26 mouse cellular contexts compared by ENCODE assay signal in genomic region chr7:145143502-145144070, GRCm38 (mm10).
DNase-seq lines count a peak whose midpoint lies in the region; ATAC-seq and TF ChIP-seq lines count a peak whose summit lies in the region.
"Had no signal": no experiment of that assay in that cellular context is flagged by ENCODE, and none has a peak within 500 bp of the region (broad histone marks: within the 10 kb centered on the region; RNA-seq: fewer than 3 reads in every experiment).

No protein-coding gene starts in this region.

- no peaks in the 10 kb centered on the region for H3K9me3 ChIP-seq in hindbrain, postnatal 0 days (ENCODE audit: low read length)
- H3K9me3 ChIP-seq in hindbrain, embryonic 13.5 days = peaks cover 13% of the 10 kb centered on the region; the same call in 1 of the 2 replicates
- H3K9me3 ChIP-seq in midbrain, postnatal 0 days (ENCODE audit: low read length) = no peaks in the 10 kb centered on the region
- H3K9me3 ChIP-seq in midbrain, embryonic 11.5 days (ENCODE audit: control insufficient read depth, low read length) = no peaks in the 10 kb centered on the region
- no peaks in the 10 kb centered on the region for H3K9me3 ChIP-seq in liver, embryonic 11.5 days (ENCODE audit: control insufficient read depth, low read length)
- H3K9me3 ChIP-seq: heart, embryonic 15.5 days; stomach, embryonic 15.5 days had no signal

- H3K9ac ChIP-seq in hindbrain, postnatal 0 days (replicated peaks; ENCODE audit: low read length) = no peak overlapping the region
- H3K9ac ChIP-seq in hindbrain, embryonic 13.5 days = no peak overlapping the region
- H3K9ac ChIP-seq in midbrain, postnatal 0 days (replicated peaks; ENCODE audit: low read length, poor library complexity, severe bottlenecking) = no peak overlapping the region
- H3K9ac ChIP-seq in midbrain, embryonic 11.5 days (ENCODE audit: low read length) = no peak overlapping the region
- no peak overlapping the region for H3K9ac ChIP-seq in liver, embryonic 11.5 days (ENCODE audit: low read depth, low read length)
- H3K9ac ChIP-seq: heart, embryonic 15.5 days; limb, embryonic 13.5 days; liver, embryonic 13.5 days; midbrain, embryonic 15.5 days; neural tube, embryonic 15.5 days; stomach, embryonic 15.5 days had no signal

- H3K4me1 ChIP-seq in hindbrain, postnatal 0 days (ENCODE audit: insufficient read depth, low read length) = no peaks in the 10 kb centered on the region
- H3K4me1 ChIP-seq in hindbrain, embryonic 13.5 days (replicated peaks) = 0 out of 2 replicates have a peak, but pooled peaks cover 7% of the 10 kb centered on the region
- H3K4me1 ChIP-seq in midbrain, postnatal 0 days (ENCODE audit: insufficient read depth, low read length) = no peaks in the 10 kb centered on the region
- no peaks in the 10 kb centered on the region for H3K4me1 ChIP-seq in midbrain, embryonic 11.5 days (ENCODE audit: control insufficient read depth, insufficient read depth, low read length)
- no peaks in the 10 kb centered on the region for H3K4me1 ChIP-seq in liver, embryonic 11.5 days (replicated peaks; ENCODE audit: control insufficient read depth, insufficient read depth, low read length)
- H3K4me1 ChIP-seq: heart, embryonic 15.5 days; liver, embryonic 13.5 days; midbrain, embryonic 15.5 days; neural tube, embryonic 15.5 days; stomach, embryonic 15.5 days had no signal

- H3K4me3 ChIP-seq in hindbrain, postnatal 0 days (ENCODE audit: low read length) = no peak overlapping the region
- no peak overlapping the region for H3K4me3 ChIP-seq in hindbrain, embryonic 13.5 days
- H3K4me3 ChIP-seq in midbrain, postnatal 0 days (ENCODE audit: low read depth, low read length) = no peak overlapping the region
- H3K4me3 ChIP-seq in midbrain, embryonic 11.5 days (ENCODE audit: low read depth, low read length) = no peak overlapping the region
- H3K4me3 ChIP-seq in liver, embryonic 11.5 days (ENCODE audit: low read depth, low read length) = no peak overlapping the region
- H3K4me3 ChIP-seq: gastrocnemius, adult 2 months; heart, embryonic 15.5 days; limb, embryonic 13.5 days; liver, embryonic 13.5 days; midbrain, embryonic 15.5 days; neural tube, embryonic 15.5 days; stomach, embryonic 15.5 days had no signal

- no peaks in the 10 kb centered on the region for H3K36me3 ChIP-seq in hindbrain, postnatal 0 days (ENCODE audit: insufficient read depth, low read length)
- H3K36me3 ChIP-seq in hindbrain, embryonic 13.5 days = no peaks in the 10 kb centered on the region
- H3K36me3 ChIP-seq in midbrain, postnatal 0 days (ENCODE audit: insufficient read depth, low read length) = no peaks in the 10 kb centered on the region
- H3K36me3 ChIP-seq in midbrain, embryonic 11.5 days (ENCODE audit: control insufficient read depth, insufficient read depth, low read length) = no peaks in the 10 kb centered on the region
- H3K36me3 ChIP-seq in liver, embryonic 11.5 days (ENCODE audit: control insufficient read depth, insufficient read depth, low read length) = no peaks in the 10 kb centered on the region
- H3K36me3 ChIP-seq: heart, embryonic 15.5 days; limb, embryonic 13.5 days; liver, embryonic 13.5 days; midbrain, embryonic 15.5 days; neural tube, embryonic 15.5 days; stomach, embryonic 15.5 days had no signal

- no peak for ATAC-seq in hindbrain, postnatal 0 days
- ATAC-seq in hindbrain, embryonic 13.5 days (ENCODE audit: low FRiP score) = no peak
- ATAC-seq in midbrain, postnatal 0 days (ENCODE audit: low FRiP score) = no peak
- no peak for ATAC-seq in midbrain, embryonic 11.5 days (ENCODE audit: low FRiP score)
- no peak for ATAC-seq in liver, embryonic 11.5 days (replicated peaks; ENCODE audit: low FRiP score)
- ATAC-seq: activated CD4-positive, CD25-positive, alpha-beta regulatory T cell, adult 4 months; midbrain, embryonic 15.5 days had no signal

- no peaks in the 10 kb centered on the region for H3K27me3 ChIP-seq in hindbrain, postnatal 0 days (ENCODE audit: insufficient read depth, low read length)
- H3K27me3 ChIP-seq in hindbrain, embryonic 13.5 days = no peaks in the 10 kb centered on the region
- H3K27me3 ChIP-seq in midbrain, postnatal 0 days (ENCODE audit: insufficient read depth, low read length) = no peaks in the 10 kb centered on the region
- no peaks in the 10 kb centered on the region for H3K27me3 ChIP-seq in midbrain, embryonic 11.5 days (ENCODE audit: control insufficient read depth, insufficient read depth, low read length)
- no peaks in the 10 kb centered on the region for H3K27me3 ChIP-seq in liver, embryonic 11.5 days (replicated peaks; ENCODE audit: control insufficient read depth, insufficient read depth, low read length)
- H3K27me3 ChIP-seq: heart, embryonic 15.5 days; limb, embryonic 13.5 days; liver, embryonic 13.5 days; midbrain, embryonic 15.5 days; neural tube, embryonic 15.5 days; stomach, embryonic 15.5 days had no signal

- no peak for TF ChIP-seq CTCF in hindbrain, postnatal 0 days (IDR thresholded peaks at IDR 0.05; ENCODE audit: low read depth)
- TF ChIP-seq CTCF in midbrain, postnatal 0 days (IDR thresholded peaks at IDR 0.05) = no peak

- WGBS in hindbrain, postnatal 0 days = 46% methylated on average over 3 of the region's 3 CpGs
- WGBS in hindbrain, embryonic 13.5 days = 70% methylated on average over 3 of the region's 3 CpGs
- 64% methylated on average over 3 of the region's 3 CpGs for WGBS in midbrain, postnatal 0 days
- 72% methylated on average over 3 of the region's 3 CpGs for WGBS in midbrain, embryonic 11.5 days
- 75% methylated on average over 3 of the region's 3 CpGs for WGBS in liver, embryonic 11.5 days

- DNase-seq in adrenal gland, postnatal 14 days = peak; percentile 25
- no peak for DNase-seq in adrenal gland, adult 18-20 months (ENCODE audit: low spot score in 2 of 2)
- DNase-seq in hindbrain, postnatal 0 days (ENCODE audit: low spot score) = peak; percentile 38
- peak; percentile 35 for DNase-seq in midbrain, postnatal 0 days (ENCODE audit: low spot score)
- DNase-seq in midbrain, embryonic 11.5 days (ENCODE audit: low spot score, missing footprints) = no peak
- DNase-seq in liver, embryonic 11.5 days (ENCODE audit: low spot score) = no peak
- no peak for DNase-seq in layer of hippocampus, adult 11-12 months (ENCODE audit: low spot score)
- DNase-seq: cerebellum, adult 11 months; cerebellum, postnatal 36 days; gastrocnemius, adult 2 months; heart, postnatal 36 days; kidney, adult 18-20 months; kidney, postnatal 14 days; layer of hippocampus, postnatal 36 days; liver, embryonic 13.5 days; lung, adult 2 months; lung, postnatal 14 days; right cerebral cortex, adult 18-20 months; thymus, postnatal 25 days had no signal

- no peak overlapping the region for H3K27ac ChIP-seq in hindbrain, postnatal 0 days
- H3K27ac ChIP-seq in hindbrain, embryonic 13.5 days = no peak overlapping the region
- H3K27ac ChIP-seq in midbrain, postnatal 0 days (ENCODE audit: low read depth, low read length) = no peak overlapping the region
- H3K27ac ChIP-seq in midbrain, embryonic 11.5 days (ENCODE audit: low read depth, low read length) = no peak overlapping the region
- H3K27ac ChIP-seq in liver, embryonic 11.5 days (ENCODE audit: low read depth, low read length) = no peak overlapping the region
- H3K27ac ChIP-seq: gastrocnemius, adult 2 months; heart, embryonic 15.5 days; limb, embryonic 13.5 days; liver, embryonic 13.5 days; midbrain, embryonic 15.5 days; neural tube, embryonic 15.5 days; stomach, embryonic 15.5 days had no signal

- H3K4me2 ChIP-seq in hindbrain, postnatal 0 days (ENCODE audit: low read depth, low read length) = no peak overlapping the region
- no peak overlapping the region for H3K4me2 ChIP-seq in hindbrain, embryonic 13.5 days
- no peak overlapping the region for H3K4me2 ChIP-seq in midbrain, postnatal 0 days (ENCODE audit: low read depth, low read length, poor library complexity, severe bottlenecking)
- no peak overlapping the region for H3K4me2 ChIP-seq in midbrain, embryonic 11.5 days
- H3K4me2 ChIP-seq in liver, embryonic 11.5 days = no peak overlapping the region
- H3K4me2 ChIP-seq: heart, embryonic 15.5 days; limb, embryonic 13.5 days; liver, embryonic 13.5 days; midbrain, embryonic 15.5 days; neural tube, embryonic 15.5 days; stomach, embryonic 15.5 days had no signal

Comparison
In these comparisons a context has a peak if more than half of its experiments do, and no peak if none do; other contexts are left out.
1. DNase-seq: peak in adrenal gland, postnatal 14 days (single experiment), hindbrain, postnatal 0 days (single experiment) and midbrain, postnatal 0 days (single experiment); none in adrenal gland, adult 18-20 months (0 of 2), midbrain, embryonic 11.5 days (single experiment), liver, embryonic 11.5 days (single experiment) and layer of hippocampus, adult 11-12 months (single experiment).